Mouse (Mus musculus) cortical plate, adult 2 months (tissue): ENCODE data around the gene Alkbh6.

Source experiments
- CTCF ChIP-seq: fragments of 200-500 bp; IDR thresholded peaks from 2 replicates; pipeline ENCODE4 v1.5.1; 2011; ENCODE audit warnings: mild to moderate bottlenecking, control low read depth, low read length; ENCODE audit not compliant: insufficient read depth; ENCODE audit errors: extremely low read depth
- POLR2A ChIP-seq: fragments of 200-500 bp; IDR thresholded peaks from 2 replicates; pipeline ENCODE4 v1.6.1; 2011; ENCODE audit warnings: mild to moderate bottlenecking, low read length, control low read depth; ENCODE audit not compliant: insufficient read depth; ENCODE audit errors: extremely low read depth

DNA sequence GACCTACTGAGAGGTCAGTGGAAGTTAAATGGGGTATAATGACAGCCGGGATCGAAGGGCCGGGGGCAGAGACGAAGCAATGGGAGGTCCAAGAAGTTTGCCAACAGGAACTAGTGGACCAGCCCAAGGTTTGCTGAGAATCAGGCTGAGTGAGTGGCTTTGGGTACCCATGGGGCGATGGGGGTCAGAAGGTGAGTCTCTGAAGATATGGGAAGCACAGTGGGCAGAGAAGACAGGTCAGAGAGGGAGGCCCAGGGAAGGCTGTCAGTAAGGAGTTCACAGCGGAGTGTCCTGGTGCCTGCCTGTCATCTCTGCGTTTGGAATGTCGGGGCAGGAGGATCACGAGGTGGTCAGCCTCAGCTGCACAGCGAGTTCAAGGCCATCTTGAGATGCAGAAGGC, 19.9 kb downstream of the Alkbh6 start:
- no peak for TF ChIP-seq POLR2A
- no peak for TF ChIP-seq CTCF
